Mouse (Mus musculus): Measurements from ENCODE around the gene Mthfd1.

DNA sequence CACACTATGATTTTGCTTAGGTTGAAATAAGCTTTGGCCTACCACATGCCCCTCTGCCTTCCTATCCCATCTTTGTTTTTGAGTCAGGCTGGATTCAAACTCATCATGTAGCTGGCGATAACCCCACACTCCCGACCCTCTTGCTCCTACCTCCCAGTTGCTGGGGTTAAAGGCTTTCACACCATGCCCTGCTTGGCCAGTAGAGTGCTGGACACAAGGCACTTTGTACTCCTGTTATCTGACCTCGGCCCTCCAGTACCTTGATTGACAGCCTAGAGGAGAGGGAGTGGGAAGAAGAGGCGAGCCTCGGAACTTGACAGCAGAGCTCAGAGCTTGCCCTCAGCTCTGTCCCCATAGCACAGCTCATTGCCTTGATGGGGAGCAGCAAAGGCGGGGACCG is 14.1 kb downstream of the Mthfd1 start:
- TF ChIP-seq CTCF (IDR thresholded peaks at IDR 0.05; ENCODE audit: borderline replicate concordance, control insufficient read depth, extremely low read depth, insufficient read depth, low read length, poor library complexity), result no peak
- TF ChIP-seq POLR2A (IDR thresholded peaks at IDR 0.05; ENCODE audit: control insufficient read depth, extremely low read depth, insufficient read depth, low read length, poor library complexity), result no peak
